Mouse (Mus musculus) adrenal gland, adult 10 weeks (tissue): ENCODE measurements around the gene Olfr68. TPM values are rescaled to one million over a fixed set of nuclear protein-coding genes. Genes with fewer than 3 reads are reported as not detected.

Experiments used
- polyA plus RNA-seq: library from polyadenylated mRNA; stranded (reverse); fragments of 350-450 nt; fragmentation: Illumina TruSeq; extraction: RNeasy Lipid Tissue Mini Kit (QIAGEN cat#74804); gene quantifications from one replicate; pipeline ENCODE4 v1.2.3, GENCODE M21; 2014; ENCODE audit warnings: low read depth, low replicate concordance

The Olfr68 gene
- not detected for polyA plus RNA-seq

GRCm38 (mm10) chr7:103779598-103779997 lies at the start of gene Olfr68:
TSS of gene Olfr68 (minus strand) at chr7:103779698.

DNA sequence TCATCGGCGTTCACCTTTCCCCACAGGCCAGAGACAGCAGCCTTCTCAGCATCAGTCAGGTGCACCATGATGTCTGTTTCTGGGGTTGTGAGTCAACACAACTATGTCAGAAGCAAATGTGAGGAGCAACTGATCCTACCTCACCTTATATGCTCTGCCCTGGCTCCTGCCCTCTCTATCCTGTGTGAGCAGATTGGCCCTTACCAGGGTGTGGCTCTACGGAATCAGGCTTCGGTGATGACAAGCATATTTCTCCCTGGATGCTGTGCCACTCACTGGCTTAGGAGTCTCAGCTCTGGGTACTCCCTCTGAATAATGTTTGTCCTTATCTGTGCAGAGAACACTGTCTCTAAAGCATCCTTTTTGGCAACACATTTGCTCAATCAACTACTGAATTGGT lies 48.3 kb upstream of the Olfr68 start, which contains the start of gene Hbb-bs:
Hbb-bs (minus strand) TSS at position 289 of the 400 bp plus-strand sequence.

DNA sequence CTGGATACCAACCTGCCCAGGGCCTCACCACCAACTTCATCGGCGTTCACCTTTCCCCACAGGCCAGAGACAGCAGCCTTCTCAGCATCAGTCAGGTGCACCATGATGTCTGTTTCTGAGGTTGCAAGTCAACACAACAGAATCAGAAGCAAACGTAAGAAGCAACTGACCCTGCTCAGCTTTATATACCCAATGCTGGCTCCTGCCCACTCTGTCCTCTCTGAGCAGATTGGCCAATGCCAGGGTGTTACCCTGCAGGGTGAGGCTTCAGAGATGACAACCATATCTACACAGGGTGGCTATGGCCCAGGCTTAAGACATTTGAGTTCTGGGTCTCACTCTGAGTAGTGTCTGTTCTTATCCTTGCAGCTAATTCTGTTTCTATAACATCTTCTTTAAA lies 34.3 kb upstream of the Olfr68 start, which contains the start of gene Hbb-bt:
Hbb-bt (minus strand) TSS at position 231 of the 400 bp plus-strand sequence.

DNA sequence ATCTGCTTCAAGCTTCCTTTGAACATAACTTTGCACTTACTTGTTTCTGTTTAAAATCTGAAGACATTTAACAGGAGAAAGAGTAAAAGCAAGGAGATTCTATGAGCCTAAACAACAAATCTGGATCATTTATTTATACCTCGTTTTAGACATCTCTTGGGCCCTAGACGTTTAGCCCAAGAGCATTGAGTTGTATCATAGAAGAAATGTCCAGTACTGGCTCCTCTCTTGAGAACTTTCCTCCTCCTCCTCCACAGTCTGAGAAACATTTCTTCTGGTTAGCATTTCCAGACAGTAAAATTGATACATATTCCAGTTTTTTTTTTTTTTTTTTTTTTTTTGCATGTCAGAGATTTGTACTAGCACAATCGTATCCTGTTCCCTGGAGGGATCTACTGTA lies 12.2 kb upstream of the Olfr68 start, which contains the start of gene Olfr67:
Olfr67 (minus strand) TSS at position 101 of the 400 bp plus-strand sequence.

GRCm38 (mm10) chr7:103771494-103771893 lies 8.0 kb downstream of the Olfr68 start, which contains the start of gene Olfr69:
TSS of gene Olfr69 (minus strand) at chr7:103771594.

DNA sequence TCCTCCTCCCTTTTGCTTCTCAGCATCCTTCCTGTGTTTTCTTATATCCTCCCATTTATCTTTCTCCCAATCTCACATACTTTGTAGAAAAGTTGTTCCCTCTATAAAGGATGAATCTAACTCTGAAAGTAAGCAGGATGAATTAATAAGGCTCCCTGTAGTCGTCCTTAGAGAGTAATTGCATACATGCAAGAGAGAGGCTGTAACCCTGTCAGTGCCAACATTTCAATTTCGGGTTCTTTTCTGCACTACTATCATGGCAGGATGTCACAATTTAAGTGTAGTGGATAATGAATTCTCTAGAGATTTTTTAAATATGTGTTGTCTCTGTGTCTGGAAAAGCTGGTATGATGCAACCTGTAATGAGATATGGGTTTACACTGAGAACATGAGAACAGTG lies 22.3 kb downstream of the Olfr68 start, which contains the start of gene Olfr630:
Olfr630 (minus strand) TSS at position 101 of the 400 bp plus-strand sequence.

DNA sequence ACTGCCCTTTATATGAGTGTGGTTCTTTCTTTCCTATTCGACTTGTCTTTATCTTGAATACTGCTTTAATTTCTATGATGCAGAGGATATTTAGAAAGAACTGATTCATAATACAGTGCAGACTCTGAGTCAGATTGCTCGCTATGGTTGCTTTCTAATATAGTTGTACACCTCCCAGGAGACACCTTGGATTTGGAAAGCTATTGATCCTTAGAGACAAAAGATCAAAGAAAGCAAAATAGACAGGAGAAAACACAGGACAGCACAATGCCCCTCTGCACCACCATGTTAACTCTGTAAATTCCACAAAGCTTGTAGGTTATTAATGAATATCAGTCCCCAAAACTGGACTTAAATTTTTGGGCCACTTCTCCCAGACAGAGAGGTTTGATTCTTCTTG lies 34.7 kb downstream of the Olfr68 start, which contains the start of gene Olfr629:
Olfr629 (minus strand) TSS at position 101 of the 400 bp plus-strand sequence.

GRCm38 (mm10) chr7:103730074-103730473 lies 49.4 kb downstream of the Olfr68 start, which contains the start of gene Olfr628:
TSS of gene Olfr628 (plus strand) at chr7:103730374.

Other genes with a start within 250 kb of the Olfr68 start
- gene Olfr612, start 237.0 kb downstream of the Olfr68 start, polyA plus RNA-seq, result not detected
- gene Olfr613, start 231.6 kb downstream of the Olfr68 start, polyA plus RNA-seq, result not detected
- not detected for gene Olfr615, start 223.6 kb downstream of the Olfr68 start, polyA plus RNA-seq
- not detected for gene Olfr616, start 210.6 kb downstream of the Olfr68 start, polyA plus RNA-seq
- not detected for gene Olfr617, start 206.6 kb downstream of the Olfr68 start, polyA plus RNA-seq
- not detected for gene Olfr618, start 189.6 kb downstream of the Olfr68 start, polyA plus RNA-seq
- gene Olfr619, start 179.1 kb downstream of the Olfr68 start, polyA plus RNA-seq, result not detected
- gene Olfr620, start 167.2 kb downstream of the Olfr68 start, polyA plus RNA-seq, result not detected
- gene Olfr622, start 137.0 kb downstream of the Olfr68 start, polyA plus RNA-seq, result not detected
- gene Olfr623, start 116.0 kb downstream of the Olfr68 start, polyA plus RNA-seq, result not detected
- gene Olfr624, start 108.5 kb downstream of the Olfr68 start, polyA plus RNA-seq, result 0.12 TPM
- not detected for gene Olfr625-ps1, start 97.0 kb downstream of the Olfr68 start, polyA plus RNA-seq
- not detected for gene Olfr243, start 65.0 kb downstream of the Olfr68 start, polyA plus RNA-seq
- not detected for gene Olfr628, start 49.3 kb downstream of the Olfr68 start, polyA plus RNA-seq
- gene Olfr629, start 34.8 kb downstream of the Olfr68 start, polyA plus RNA-seq, result not detected
- not detected for gene Olfr630, start 22.4 kb downstream of the Olfr68 start, polyA plus RNA-seq
- gene Olfr69, start 8.1 kb downstream of the Olfr68 start, polyA plus RNA-seq, result not detected
- not detected for gene Olfr67, start 12.1 kb upstream of the Olfr68 start, polyA plus RNA-seq
- gene Hbb-bt, start 34.3 kb upstream of the Olfr68 start, polyA plus RNA-seq, result 7.8 TPM
- 111 TPM for gene Hbb-bs, start 48.4 kb upstream of the Olfr68 start, polyA plus RNA-seq
- gene Hbb-bh2, start 60.8 kb upstream of the Olfr68 start, polyA plus RNA-seq, result not detected
- gene Hbb-bh1, start 63.5 kb upstream of the Olfr68 start, polyA plus RNA-seq, result not detected
- gene Hbb-y, start 73.5 kb upstream of the Olfr68 start, polyA plus RNA-seq, result not detected
- not detected for gene Olfr66, start 106.6 kb upstream of the Olfr68 start, polyA plus RNA-seq
- gene Olfr64, start 114.8 kb upstream of the Olfr68 start, polyA plus RNA-seq, result not detected
- not detected for gene Olfr65, start 123.8 kb upstream of the Olfr68 start, polyA plus RNA-seq
- not detected for gene Olfr631, start 149.1 kb upstream of the Olfr68 start, polyA plus RNA-seq
- not detected for gene Olfr632, start 154.6 kb upstream of the Olfr68 start, polyA plus RNA-seq
- gene Olfr633, start 164.7 kb upstream of the Olfr68 start, polyA plus RNA-seq, result not detected
- not detected for gene Olfr635, start 191.5 kb upstream of the Olfr68 start, polyA plus RNA-seq
- not detected for gene Olfr638, start 219.0 kb upstream of the Olfr68 start, polyA plus RNA-seq
- gene Olfr639, start 237.6 kb upstream of the Olfr68 start, polyA plus RNA-seq, result not detected
- not detected for gene Olfr640, start 245.9 kb upstream of the Olfr68 start, polyA plus RNA-seq